ENCODE assay signal across 15 mouse cellular contexts in genomic region chr17:10413870-10414269, GRCm38 (mm10).
"Had no signal": no experiment of that assay in that cellular context is flagged by ENCODE, and none has a peak within 500 bp of the region (broad histone marks: within the 10 kb centered on the region; RNA-seq: fewer than 3 reads in every experiment).

No protein-coding gene starts in this region.

- H3K27me3 ChIP-seq: limb, embryonic 12.5 days; liver, embryonic 13.5 days; lung, embryonic 15.5 days; midbrain, embryonic 12.5 days; neural tube, embryonic 13.5 days had no signal

- ATAC-seq: liver, postnatal 0 days; midbrain, embryonic 16.5 days had no signal

- H3K36me3 ChIP-seq: limb, embryonic 12.5 days; liver, embryonic 13.5 days; lung, embryonic 15.5 days; midbrain, embryonic 12.5 days; neural tube, embryonic 13.5 days had no signal

- H3K9me3 ChIP-seq: limb, embryonic 12.5 days; liver, embryonic 13.5 days; lung, embryonic 15.5 days; midbrain, embryonic 12.5 days; neural tube, embryonic 13.5 days had no signal

- DNase-seq: kidney, postnatal 25 days; liver; liver, embryonic 13.5 days; liver, postnatal 0 days; lung, postnatal 14 days; retina, postnatal 1 day; right cerebral cortex, postnatal 4 days; spleen, adult 18-20 months; thymus, adult 18-20 months; thymus, postnatal 14 days had no signal

- H3K4me3 ChIP-seq: limb, embryonic 12.5 days; liver, embryonic 13.5 days; lung, embryonic 15.5 days; midbrain, embryonic 12.5 days; neural tube, embryonic 13.5 days had no signal

- H3K27ac ChIP-seq: limb, embryonic 12.5 days; liver, embryonic 13.5 days; lung, embryonic 15.5 days; midbrain, embryonic 12.5 days; neural tube, embryonic 13.5 days had no signal

- H3K4me2 ChIP-seq: limb, embryonic 12.5 days; liver, embryonic 13.5 days; lung, embryonic 15.5 days; midbrain, embryonic 12.5 days; neural tube, embryonic 13.5 days had no signal

- H3K4me1 ChIP-seq: liver, embryonic 13.5 days had no signal

- H3K9ac ChIP-seq: limb, embryonic 12.5 days; liver, embryonic 13.5 days; liver, postnatal 0 days; lung, embryonic 15.5 days; midbrain, embryonic 12.5 days; neural tube, embryonic 13.5 days had no signal
